Mouse (Mus musculus) spleen, embryonic (tissue): ENCODE results near the gene Cxcl1.
"Not testable (repeated sequence)": the region's sequence is repeated elsewhere in the genome, so short reads cannot be mapped to it uniquely, and the experiment has no call there.

Experiments used
- CTCF ChIA-PET: fragments of 350-600 bp; sonication (Branson Sonifier 250); formaldehyde crosslinking; loops from one replicate; lab custom pipeline; 2022; lab: Charles Lee

Gene Cxcl1

DNA sequence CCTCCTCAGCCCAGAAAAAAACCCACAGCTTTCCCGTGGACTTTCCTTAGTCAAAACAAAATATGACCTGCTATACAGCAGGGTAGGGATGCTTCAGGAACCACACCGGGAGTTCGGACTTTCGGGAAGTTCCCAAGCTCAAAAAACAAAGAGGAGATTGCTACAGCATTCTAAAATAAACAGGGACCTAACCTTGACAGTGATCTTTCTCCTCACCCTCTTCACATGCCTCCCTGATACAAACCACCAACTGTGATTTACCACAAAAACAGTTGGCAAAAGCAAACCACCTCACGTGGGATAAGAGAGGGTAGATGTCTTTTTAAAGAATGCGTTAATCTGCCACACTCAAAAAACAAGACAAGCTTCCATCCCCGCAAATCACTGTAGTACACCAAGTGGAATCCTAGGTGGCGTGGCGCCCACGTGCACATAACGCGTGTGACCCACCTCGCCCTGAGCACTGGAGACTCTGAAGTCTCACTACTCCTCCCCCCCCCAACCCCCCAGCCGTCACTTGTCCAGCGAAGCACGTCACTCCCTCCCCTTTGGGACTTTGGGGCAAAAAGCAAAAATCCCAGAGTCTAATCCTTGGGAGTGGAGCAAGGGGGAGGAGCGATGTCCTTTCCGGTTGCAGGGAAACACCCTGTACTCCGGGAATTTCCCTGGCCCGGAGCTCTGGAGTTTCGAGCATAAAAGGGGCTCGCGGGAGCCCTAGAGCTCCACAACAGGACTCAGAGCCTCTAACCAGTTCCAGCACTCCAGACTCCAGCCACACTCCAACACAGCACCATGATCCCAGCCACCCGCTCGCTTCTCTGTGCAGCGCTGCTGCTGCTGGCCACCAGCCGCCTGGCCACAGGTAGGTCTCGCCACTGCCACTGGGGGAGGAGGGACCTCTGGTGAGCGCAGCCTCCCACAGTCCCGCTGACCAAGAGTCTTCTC lies at the start of gene Cxcl1:
Cxcl1 (plus strand) TSS at position 723 of the 945 bp plus-strand sequence.
- CTCF ChIA-PET = no interaction called here

GRCm38 (mm10) chr5:90843891-90844290 lies 47.1 kb upstream of the Cxcl1 start:
- CTCF ChIA-PET = no interaction called here

DNA sequence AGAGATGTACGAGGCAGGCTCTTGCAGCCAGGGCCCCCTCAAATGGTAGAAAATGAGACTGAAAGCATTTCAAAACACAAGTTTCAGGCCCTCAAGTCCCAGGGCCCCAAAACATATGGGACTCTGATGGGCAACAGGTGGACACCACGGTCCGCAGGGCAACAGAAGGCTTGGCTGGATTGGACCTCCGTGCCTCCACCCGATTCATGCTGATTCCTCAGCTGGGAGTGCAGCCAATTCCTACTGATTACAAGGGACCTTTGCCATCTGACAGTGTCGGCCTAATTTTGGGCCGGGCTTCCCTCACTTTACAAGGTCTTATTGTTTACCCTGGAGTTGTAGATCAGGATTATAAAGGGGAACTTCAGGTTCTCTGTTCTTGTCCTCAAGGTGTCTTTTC lies 40.9 kb upstream of the Cxcl1 start:
- CTCF ChIA-PET = not testable (repeated sequence)

DNA sequence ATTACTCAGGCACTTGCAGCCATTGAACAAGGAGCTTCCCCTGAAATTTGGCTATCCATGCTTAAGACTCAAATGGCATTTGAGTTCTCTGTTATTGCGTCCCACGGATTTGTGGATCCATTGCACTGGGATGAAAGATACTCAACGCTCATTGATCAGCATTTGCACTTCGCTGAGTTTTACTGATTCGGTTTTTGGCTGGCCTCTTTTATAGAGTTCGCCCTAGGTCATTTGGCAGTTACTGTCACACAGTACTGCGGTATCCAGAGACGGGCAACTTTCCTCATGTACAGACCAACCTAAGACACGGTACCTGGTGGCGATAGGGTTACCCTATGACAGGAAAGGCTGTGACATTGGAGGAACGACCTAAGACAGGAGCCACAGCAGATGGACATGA lies 39.6 kb upstream of the Cxcl1 start:
- CTCF ChIA-PET = not testable (repeated sequence)

DNA sequence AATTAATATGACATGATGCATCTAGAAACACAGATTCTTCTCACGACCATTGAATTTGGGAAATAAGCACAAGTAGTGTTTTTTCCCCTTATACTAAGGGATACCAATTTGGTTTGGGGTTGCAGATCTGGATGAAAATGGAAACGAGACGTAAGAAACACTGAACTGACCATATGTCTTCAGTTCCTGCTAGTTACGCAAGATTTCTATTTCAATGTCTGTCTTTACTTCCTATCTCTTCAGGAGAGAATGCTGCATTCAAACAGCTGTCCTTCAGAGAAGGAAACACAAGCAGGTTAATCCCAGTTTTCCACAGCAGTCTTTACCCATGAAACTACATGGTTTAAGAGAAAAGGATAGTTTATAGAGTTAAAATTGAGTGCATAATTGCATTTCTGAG lies 37.8 kb upstream of the Cxcl1 start:
- CTCF ChIA-PET = no interaction called here

DNA sequence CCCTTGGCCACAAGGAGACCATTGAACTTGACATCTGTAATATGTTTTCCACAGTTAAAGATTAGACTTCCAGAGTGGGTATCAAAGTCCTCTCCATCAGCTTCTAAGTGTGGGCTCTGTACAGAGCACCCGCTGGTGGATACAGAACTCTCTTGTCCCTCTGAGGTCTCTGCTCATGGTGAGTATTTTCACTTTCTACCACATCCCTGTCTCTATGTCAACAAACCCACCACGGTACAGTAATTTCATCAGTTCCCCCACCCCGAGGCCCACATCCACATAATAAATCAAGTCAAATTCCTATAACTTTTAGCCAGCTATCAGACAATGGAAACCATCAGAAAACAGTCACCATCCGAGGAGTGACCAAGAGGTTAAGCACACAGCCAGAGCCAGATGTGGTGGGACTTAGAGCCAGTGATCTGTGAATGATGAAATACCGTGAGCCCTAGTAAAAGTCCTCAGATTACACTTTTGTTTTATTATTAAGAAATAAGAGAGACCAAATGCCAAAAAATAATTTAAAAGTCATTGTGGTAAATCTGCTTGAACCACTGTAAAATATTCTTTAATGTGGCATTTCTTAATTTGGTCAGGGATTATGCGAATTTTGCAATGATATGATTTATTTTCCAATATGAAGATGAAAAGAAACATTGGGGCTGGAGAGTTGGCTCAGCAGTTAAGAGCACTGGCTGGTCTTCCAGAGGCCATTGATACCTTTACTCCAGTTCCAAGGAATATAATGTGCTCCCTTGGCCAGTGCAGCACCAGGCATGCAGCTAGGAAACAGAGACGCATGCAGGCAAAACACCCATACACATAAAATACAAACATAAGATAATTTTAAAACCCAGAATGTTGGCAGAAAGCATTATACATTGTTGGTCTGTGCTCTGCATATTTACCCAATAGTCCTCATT lies 35.5 kb upstream of the Cxcl1 start:
- CTCF ChIA-PET = no interaction called here

DNA sequence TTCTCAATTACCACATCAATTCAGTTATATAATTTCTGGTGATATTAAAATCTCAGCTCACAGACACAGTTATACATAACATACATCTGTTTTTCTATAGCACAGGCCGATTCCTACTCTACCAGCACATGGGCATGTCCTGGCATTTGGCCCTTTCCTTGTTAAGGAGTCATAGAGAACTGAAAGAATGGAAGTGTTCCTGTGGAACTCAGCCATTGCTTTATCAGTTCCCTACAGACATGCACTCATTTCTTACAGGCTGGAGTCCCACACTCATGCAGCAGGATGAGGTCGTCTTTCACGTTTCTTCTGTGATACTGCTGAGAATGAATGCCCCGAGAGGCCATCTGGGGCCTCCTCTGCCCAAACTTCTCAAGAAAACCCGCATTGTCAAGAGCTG lies 33.6 kb upstream of the Cxcl1 start:
- CTCF ChIA-PET = no interaction called here

GRCm38 (mm10) chr5:90858429-90858828 lies 32.6 kb upstream of the Cxcl1 start:
- CTCF ChIA-PET = no interaction called here

DNA sequence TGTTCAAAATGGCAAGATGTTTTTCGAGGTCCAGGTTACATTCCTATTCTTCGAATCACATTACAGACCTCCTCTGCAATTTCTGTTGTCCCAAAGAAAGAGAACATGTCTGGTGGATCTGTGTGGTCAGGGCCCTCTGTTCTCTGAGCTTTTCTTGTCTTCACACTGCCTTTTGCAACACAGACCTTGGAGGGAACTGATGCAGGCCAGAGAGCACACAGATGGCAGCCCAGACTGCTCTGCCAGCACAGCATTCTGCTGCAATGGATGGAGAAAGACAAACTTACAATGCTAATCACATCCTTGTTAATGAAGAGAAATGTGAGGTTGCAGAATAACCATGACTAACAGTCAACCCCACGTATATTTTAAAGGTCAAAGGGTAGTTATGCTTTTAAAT lies 32.0 kb upstream of the Cxcl1 start:
- CTCF ChIA-PET = no interaction called here

- CTCF ChIA-PET = no interaction called here
These were observed 29.1 kb upstream of the Cxcl1 start for GRCm38 (mm10) chr5:90861876-90862375.

- CTCF ChIA-PET = no interaction called here
These were observed 24.3 kb upstream of the Cxcl1 start for GRCm38 (mm10) chr5:90866770-90867169.

GRCm38 (mm10) chr5:90872377-90872776 lies 18.7 kb upstream of the Cxcl1 start:
- CTCF ChIA-PET = no interaction called here

GRCm38 (mm10) chr5:90876045-90876444 lies 15.0 kb upstream of the Cxcl1 start:
- CTCF ChIA-PET = no interaction called here

- CTCF ChIA-PET = interaction anchor here (0.6 kb wide), 1 partner anchor 1559 kb away, joined by 3 read pairs; no protein-coding TSS in a partner anchor
These were observed 14.4 kb upstream of the Cxcl1 start for GRCm38 (mm10) chr5:90876471-90877172.

- CTCF ChIA-PET = interaction anchor here (0.6 kb wide), 1 partner anchor 1559 kb away, joined by 3 read pairs; no protein-coding TSS in a partner anchor
These were observed 13.9 kb upstream of the Cxcl1 start for GRCm38 (mm10) chr5:90877173-90877512.

- CTCF ChIA-PET = no interaction called here
These were observed 11.6 kb upstream of the Cxcl1 start for GRCm38 (mm10) chr5:90879307-90880014.

GRCm38 (mm10) chr5:90880335-90880850 lies 10.6 kb upstream of the Cxcl1 start:
- CTCF ChIA-PET = no interaction called here

GRCm38 (mm10) chr5:90881021-90881420 lies 10.0 kb upstream of the Cxcl1 start:
- CTCF ChIA-PET = no interaction called here

- CTCF ChIA-PET = no interaction called here
These were observed 9.4 kb upstream of the Cxcl1 start for GRCm38 (mm10) chr5:90881682-90882081.

GRCm38 (mm10) chr5:90882146-90882545 lies 8.9 kb upstream of the Cxcl1 start:
- CTCF ChIA-PET = no interaction called here
